Mouse (Mus musculus) left cerebral cortex, postnatal 10 days (tissue): ENCODE data around the gene Eral1. TPM values are rescaled to one million over a fixed set of nuclear protein-coding genes. Genes with fewer than 3 reads are reported as not detected.

Experiments
- microRNA-seq: library from miRNA; unstranded; fragments of <30 nt; microRNA quantifications from one replicate; pipeline ENCODE4 v1.2.0, GENCODE M21; 2022
- total RNA-seq, 2 experiments: library from RNA; stranded (reverse); gene quantifications; 2 replicates each; pipeline ENCODE4 v1.2.3; 2021

The Eral1 gene
- total RNA-seq, 2 experiments from 2014 or later, result 16.7 to 18.5 TPM

Small RNA genes lying within 50 kb of the gene (microRNA-seq; reads per million reads assigned to microRNA genes)
- gene Mir144, result 23.3 reads per million, percentile 42 among the genes with 10 or more reads in this experiment
- not detected for gene Mir451a
- gene Mir451b, result not detected

Other genes with a start within 250 kb of the Eral1 start
- gene Pipox, start 186.3 kb downstream of the Eral1 start, total RNA-seq, result 1 to 10 TPM in 1 of 2 experiments, under 1 TPM in 1; 0.49 to 1.6 TPM
- gene Sez6, start 149.6 kb downstream of the Eral1 start, total RNA-seq, result 100 to 1,000 TPM; 226 to 231 TPM
- 10 to 100 TPM; 48.9 to 51.4 TPM for gene Phf12, start 97.6 kb downstream of the Eral1 start, total RNA-seq
- gene Dhrs13, start 48.1 kb downstream of the Eral1 start, total RNA-seq, result 10 to 100 TPM; 22.6 to 24.6 TPM
- 100 to 1,000 TPM; 148 TPM for gene Flot2, start 42.5 kb downstream of the Eral1 start, total RNA-seq
- 10 to 100 TPM; 26.1 to 26.6 TPM for gene Fam222b, start 14.3 kb upstream of the Eral1 start, total RNA-seq
- 10 to 100 TPM; 31.0 to 32.6 TPM for gene Traf4, start 85.2 kb upstream of the Eral1 start, total RNA-seq
- gene Nek8, start 96.3 kb upstream of the Eral1 start, total RNA-seq, result 1 to 10 TPM; 4.8 to 5.8 TPM
- gene Tlcd1, start 96.3 kb upstream of the Eral1 start, total RNA-seq, result 10 to 100 TPM; 23.8 to 27.9 TPM
- 100 to 1,000 TPM; 802 to 805 TPM for gene Rpl23a, start 103.2 kb upstream of the Eral1 start, total RNA-seq
- 10 to 100 TPM; 37.0 to 39.8 TPM for gene Rab34, start 108.0 kb upstream of the Eral1 start, total RNA-seq
- gene Proca1, start 113.0 kb upstream of the Eral1 start, total RNA-seq, result 1 to 10 TPM; 3.6 to 4.7 TPM
- gene Sdf2, start 165.4 kb upstream of the Eral1 start, total RNA-seq, result 10 to 100 TPM; 60.5 to 65.2 TPM
- gene Supt6, start 165.6 kb upstream of the Eral1 start, total RNA-seq, result 10 to 100 TPM; 86.3 to 87.6 TPM
- 100 to 1,000 TPM; 161 to 169 TPM for gene 2610507B11Rik, start 181.4 kb upstream of the Eral1 start, total RNA-seq
- 1 to 10 TPM; 1.6 TPM for gene BC030499, start 210.5 kb upstream of the Eral1 start, total RNA-seq
- gene Spag5, start 221.1 kb upstream of the Eral1 start, total RNA-seq, result 1 to 10 TPM; 3.1 to 3.9 TPM
- gene Aldoc, start 242.6 kb upstream of the Eral1 start, total RNA-seq, result 100 to 1,000 TPM; 291 to 324 TPM
- gene Pigs, start 248.0 kb upstream of the Eral1 start, total RNA-seq, result 10 to 100 TPM; 72.3 to 76.6 TPM